Mouse (Mus musculus): ENCODE data around the gene Tnfrsf8. TPM values are rescaled to one million over a fixed set of nuclear protein-coding genes. Genes with fewer than 3 reads are reported as not detected.

Tnfrsf8 gene
- polyA plus RNA-seq, 1 experiment: not detected

DNA sequence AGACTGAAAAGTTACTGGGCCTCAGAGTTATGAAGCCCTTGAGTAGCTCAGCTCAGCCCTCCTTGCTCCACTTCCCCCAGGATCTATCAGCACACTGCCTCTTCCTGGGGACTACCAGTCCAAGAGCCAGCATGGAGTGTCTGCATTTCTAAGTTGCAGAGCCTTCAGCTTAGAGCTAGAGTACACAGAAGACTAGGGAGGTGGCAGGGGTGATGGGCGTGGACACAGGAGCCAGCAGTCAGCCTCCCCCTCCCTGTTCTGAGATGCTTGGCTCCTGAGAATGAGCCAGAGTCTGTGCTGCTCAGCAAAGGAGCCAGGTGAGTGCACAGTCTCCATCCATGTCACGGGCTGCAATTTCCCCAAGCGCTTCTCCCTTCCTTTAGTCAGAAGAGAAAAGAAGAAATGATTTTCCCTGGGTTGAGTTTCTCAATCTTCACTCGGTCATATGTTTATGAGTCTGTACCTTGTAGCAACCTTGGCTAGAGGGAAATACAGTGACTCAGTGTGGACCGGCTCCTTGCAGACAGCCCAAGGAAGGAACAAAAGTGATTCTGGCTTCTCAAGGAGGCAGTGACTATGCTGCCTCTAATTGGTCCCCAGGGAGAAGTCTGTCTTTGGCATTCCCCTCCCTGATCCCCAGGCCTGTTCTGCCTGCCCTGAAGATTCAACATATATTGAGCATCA is 57.1 kb downstream of the Tnfrsf8 start:
- no peak for TF ChIP-seq GATA1 (IDR thresholded peaks at IDR 0.05; ENCODE audit: low read length)

DNA sequence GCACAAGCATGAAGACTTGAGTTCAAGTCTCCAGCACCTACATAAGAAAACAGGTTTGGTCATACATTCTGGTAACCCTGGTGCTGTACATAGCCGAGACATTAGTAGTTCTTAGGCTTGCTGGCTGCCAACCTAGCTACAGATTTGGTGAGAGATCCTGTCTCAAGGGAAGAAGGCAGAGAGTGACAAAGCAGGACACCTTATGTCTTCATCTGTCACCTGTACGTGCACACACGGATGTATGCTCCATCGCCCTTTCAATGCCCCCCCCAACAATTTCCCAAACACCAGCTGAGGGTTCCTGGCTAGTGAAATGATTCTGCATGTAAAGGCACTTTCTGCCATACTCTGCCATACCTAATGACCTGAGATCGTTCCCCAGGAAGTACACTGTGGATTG is 58.8 kb downstream of the Tnfrsf8 start:
- TF ChIP-seq GATA1 (IDR thresholded peaks at IDR 0.05; ENCODE audit: low read length): no peak

DNA sequence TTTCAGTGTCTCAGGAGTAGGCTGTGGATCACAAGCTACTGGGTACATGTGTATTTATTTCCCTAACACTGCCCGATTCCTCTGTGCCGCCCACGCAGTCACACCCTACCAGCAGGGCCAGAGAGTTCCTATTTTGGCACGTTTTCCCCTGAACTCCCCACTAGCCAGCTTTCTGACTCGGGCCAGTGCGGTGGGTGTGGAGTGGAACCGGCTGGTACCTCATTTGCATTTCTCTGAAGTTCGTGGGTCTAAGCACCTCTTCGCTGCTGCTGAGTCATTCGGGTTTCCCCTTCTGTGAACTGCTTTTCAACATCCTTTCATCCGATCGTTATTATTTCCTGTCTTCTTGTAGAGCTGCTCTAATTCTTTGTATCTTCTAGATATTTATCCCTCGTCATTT is 60.5 kb downstream of the Tnfrsf8 start:
- TF ChIP-seq GATA1 (IDR thresholded peaks at IDR 0.05; ENCODE audit: low read length): no peak

DNA sequence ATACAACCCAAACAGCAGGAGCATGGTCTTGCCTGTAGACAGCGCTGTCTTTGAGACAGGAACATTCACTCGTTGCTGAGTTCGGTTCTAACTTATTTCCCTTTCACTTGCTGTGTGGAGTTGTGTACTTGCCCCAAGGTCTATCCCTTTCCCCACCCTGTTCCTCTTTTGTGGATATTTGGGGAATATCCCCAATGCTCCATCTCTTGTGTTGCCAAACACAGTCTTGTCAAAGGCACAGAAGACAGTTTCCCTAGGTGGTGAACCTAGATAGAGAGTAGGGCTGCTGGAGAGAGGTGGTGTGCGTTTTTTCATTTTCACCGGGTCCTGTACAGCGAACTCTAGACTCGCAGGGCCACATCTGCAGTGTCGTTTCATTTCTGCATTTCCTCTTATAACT is 62.4 kb downstream of the Tnfrsf8 start:
- TF ChIP-seq GATA1 (IDR thresholded peaks at IDR 0.05; ENCODE audit: low read length): no peak

DNA sequence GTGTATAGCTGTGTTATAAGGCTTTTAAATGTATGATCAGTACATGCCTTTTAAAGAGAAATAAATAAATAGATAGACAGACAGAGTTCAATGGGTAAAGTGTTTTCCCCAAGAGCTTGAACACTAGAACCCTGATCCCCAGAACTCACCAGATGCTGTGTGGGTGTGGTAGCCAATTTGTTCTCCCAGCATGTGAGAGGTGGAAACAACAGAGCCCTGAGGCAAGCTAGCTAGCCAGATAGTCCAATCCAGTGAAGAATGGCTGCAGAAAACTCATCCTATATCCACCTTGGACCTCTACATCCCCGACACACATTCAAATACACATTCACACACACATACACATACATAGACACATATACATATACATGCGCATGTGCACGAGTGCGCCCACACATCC is 63.4 kb downstream of the Tnfrsf8 start:
- TF ChIP-seq GATA1 (IDR thresholded peaks at IDR 0.05; ENCODE audit: low read length): no peak

DNA sequence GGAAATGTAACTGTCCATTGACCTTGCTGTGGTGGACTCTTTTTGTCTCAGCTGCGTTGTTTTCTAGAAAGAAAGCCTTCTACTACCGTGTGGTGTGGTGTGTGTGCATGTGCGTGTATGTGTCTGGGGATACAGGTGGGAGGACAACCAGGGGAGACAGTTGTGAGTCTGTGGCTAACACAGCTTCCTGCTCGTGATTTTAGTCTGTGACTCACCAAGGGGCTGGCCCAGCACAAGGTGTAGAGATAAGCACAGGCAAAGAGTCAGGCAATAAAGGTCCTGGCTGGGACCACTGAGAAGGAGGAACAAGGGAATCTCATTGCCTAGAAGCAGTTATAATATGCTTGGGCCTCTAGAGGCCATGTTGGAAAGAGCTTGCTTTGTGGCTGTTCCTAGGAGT is 65.0 kb downstream of the Tnfrsf8 start:
- TF ChIP-seq GATA1 (IDR thresholded peaks at IDR 0.05; ENCODE audit: low read length): no peak

DNA sequence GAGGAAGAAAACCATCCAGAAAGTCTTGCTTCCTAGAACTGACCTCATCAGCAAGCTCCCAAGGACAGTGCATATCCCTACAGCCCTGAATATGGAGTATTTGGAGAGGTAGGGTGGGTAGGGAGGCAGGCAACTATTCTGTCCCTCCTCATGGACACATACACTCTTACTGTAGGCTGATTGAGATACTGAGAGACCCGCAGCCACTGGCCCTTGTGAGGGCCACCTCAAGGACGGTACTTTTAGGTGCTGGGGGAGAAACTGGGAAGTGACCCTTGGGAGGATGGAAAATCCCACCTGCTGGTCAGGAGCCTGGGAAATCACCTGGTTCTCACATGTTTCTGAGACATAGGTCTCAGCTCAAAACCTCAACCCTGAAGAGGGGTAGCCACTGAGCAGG is 67.4 kb downstream of the Tnfrsf8 start:
- no peak for TF ChIP-seq GATA1 (IDR thresholded peaks at IDR 0.05; ENCODE audit: low read length)

GRCm38 (mm10) chr4:145246173-145247011 is 68.6 kb downstream of the Tnfrsf8 start, which contains the start of gene Tnfrsf1b:
Gene Tnfrsf1b (minus strand): TSS chr4:145246870.
- no peak for TF ChIP-seq GATA1 (IDR thresholded peaks at IDR 0.05; ENCODE audit: low read length)

DNA sequence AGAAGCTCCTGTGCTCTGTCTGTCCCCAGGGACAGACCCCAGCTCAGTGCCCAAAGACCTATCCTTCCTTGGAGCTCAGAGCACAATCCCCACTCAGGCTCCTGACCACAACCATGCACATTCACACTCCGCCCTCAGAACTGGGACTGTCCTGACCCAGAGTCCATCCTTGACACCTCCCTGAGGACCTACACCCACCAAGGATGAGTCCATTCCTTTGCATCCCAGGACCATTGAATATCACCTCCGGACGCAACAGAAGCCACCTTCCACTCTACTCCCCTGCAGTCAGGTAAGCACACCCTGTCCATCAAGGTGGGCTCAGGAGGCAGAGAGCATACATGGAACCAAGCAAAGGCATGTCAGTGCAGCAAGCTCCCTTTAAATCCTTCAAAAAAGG is 69.4 kb downstream of the Tnfrsf8 start:
- TF ChIP-seq GATA1 (IDR thresholded peaks at IDR 0.05; ENCODE audit: low read length): no peak

DNA sequence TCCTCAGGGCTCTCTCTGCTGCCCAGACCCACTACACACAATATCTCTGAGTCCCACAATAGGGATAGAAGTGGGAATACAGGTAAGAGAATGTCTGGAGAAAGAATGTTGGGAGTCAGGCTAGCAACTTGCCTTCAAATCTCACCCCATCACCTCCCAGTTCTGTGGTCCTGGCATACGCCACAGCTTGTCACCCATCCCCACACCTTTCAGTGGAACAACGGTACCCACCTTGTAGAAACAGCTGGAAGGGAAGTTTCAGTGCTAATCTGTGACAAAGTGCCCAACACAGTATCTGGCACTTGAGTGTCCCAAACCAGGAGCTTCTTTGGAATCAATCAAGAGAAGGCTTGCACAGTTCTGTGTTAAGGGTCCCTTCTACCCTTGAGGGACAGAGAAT is 70.3 kb downstream of the Tnfrsf8 start:
- TF ChIP-seq GATA1 (IDR thresholded peaks at IDR 0.05; ENCODE audit: low read length): no peak

DNA sequence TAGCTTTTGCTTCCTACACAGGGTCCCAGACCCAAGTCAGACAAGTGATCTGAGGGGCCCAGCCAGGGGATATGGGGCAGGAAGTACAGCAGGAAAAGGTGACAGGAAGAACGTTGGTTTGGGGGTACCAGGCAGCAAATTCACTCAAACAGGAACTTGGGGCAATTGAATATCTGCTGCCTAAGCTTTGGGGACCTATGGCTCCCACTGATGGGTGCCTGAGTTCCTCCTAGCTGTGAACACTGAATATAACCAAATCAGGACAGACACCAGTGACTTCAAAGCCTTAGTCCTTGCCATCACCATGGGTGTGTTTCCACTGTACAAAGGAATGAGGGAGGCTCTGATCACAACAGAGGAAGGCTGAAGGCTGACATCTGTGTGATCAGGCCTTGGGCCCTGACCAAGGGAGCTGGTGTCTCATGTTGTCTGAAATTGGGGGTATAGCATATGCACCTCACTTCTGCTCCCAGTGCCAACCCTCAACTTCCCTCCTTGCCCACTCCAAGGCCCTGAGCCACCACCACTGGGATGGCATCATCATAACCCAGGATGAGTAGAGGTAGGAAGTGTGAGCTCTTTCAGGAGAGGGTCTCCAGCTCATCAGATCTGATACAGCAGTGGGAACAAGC is 72.1 kb downstream of the Tnfrsf8 start:
- no peak for TF ChIP-seq GATA1 (IDR thresholded peaks at IDR 0.05; ENCODE audit: low read length)

DNA sequence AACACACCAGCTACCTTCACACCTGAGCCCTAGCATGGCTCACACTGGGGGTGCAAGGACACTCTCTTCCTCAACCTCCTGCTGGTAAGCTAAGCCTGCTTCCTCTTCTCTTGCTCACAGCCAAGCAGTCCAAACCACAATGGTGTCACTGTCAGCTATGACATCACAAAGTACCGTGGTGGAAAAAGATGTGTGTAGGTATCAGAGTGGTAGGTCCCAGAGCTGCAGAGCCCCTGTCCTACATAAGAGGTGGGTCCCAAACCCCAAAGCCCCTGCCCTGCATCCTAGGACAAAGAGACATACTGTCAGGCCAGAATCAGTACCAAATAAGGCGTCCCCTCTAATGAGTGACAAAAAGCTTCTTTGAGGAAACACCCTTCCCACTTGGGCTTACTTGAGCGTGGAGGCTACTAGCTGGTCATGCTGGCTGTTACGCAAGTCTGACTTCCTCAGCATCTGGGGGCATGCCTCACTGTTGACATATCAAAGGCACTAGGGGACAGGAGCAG is 74.2 kb downstream of the Tnfrsf8 start:
- TF ChIP-seq GATA1 (IDR thresholded peaks at IDR 0.05; ENCODE audit: low read length): no peak

GRCm38 (mm10) chr4:145239049-145239830 is 75.7 kb downstream of the Tnfrsf8 start:
- TF ChIP-seq GATA1 (IDR thresholded peaks at IDR 0.05; ENCODE audit: low read length): no peak

- no peak for TF ChIP-seq GATA1 (IDR thresholded peaks at IDR 0.05; ENCODE audit: low read length)
These were observed 78.9 kb downstream of the Tnfrsf8 start for GRCm38 (mm10) chr4:145236027-145236426.

- no peak for TF ChIP-seq GATA1 (IDR thresholded peaks at IDR 0.05; ENCODE audit: low read length)
These were observed 81.3 kb downstream of the Tnfrsf8 start for GRCm38 (mm10) chr4:145233487-145234228.

Measured in G1E-ER4 (cell line).